Comparison of ENCODE assay signal across 10 mouse cellular contexts in the genomic region with DNA sequence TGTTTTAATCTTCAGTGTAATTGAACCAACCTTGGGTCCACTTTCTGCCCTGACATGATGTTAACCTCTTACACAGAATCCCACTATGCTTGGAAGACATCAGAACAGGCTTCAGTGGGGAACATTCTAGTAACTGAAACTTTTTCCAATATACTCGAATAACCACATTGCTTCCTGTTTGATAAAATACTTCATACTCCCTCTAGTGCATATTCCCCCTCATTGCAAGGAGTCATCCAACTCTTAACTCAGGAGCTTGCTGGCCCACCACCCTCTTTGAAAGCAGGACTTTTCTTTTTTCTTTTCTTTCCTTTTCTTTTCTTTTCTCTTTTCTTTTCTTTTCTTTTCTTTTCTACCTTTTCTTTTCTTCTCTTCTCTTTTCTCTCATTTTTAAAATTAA.
DNase-seq lines count a peak whose midpoint lies in the region.
"Had no signal": no experiment of that assay in that cellular context is flagged by ENCODE, and none has a peak within 500 bp of the region (broad histone marks: within the 10 kb centered on the region; RNA-seq: fewer than 3 reads in every experiment).

No protein-coding gene starts in this region.

- H3K27ac ChIP-seq in heart, embryonic 10.5 days = no peak overlapping the region
- H3K27ac ChIP-seq: hindbrain, embryonic 12.5 days; midbrain, embryonic 15.5 days had no signal

- 35% methylated on average over 1 of the region's 1 CpGs for WGBS in heart, embryonic 10.5 days

- H3K36me3 ChIP-seq in heart, embryonic 10.5 days = no peaks in the 10 kb centered on the region
- H3K36me3 ChIP-seq: hindbrain, embryonic 12.5 days; midbrain, embryonic 15.5 days had no signal

- H3K9me3 ChIP-seq in heart, embryonic 10.5 days = no peaks in the 10 kb centered on the region
- H3K9me3 ChIP-seq: hindbrain, embryonic 12.5 days; midbrain, embryonic 15.5 days had no signal

- H3K27me3 ChIP-seq in heart, embryonic 10.5 days (ENCODE audit: insufficient read depth, poor library complexity, severe bottlenecking) = no peaks in the 10 kb centered on the region
- H3K27me3 ChIP-seq: hindbrain, embryonic 12.5 days; midbrain, embryonic 15.5 days had no signal

- no peak overlapping the region for H3K4me3 ChIP-seq in heart, embryonic 10.5 days
- H3K4me3 ChIP-seq: hindbrain, embryonic 12.5 days; midbrain, embryonic 15.5 days had no signal

- H3K4me1 ChIP-seq in heart, embryonic 10.5 days = no peaks in the 10 kb centered on the region
- H3K4me1 ChIP-seq: hindbrain, embryonic 12.5 days; midbrain, embryonic 15.5 days had no signal

- peak; percentile 74 for DNase-seq in cerebellum, adult 9-10 months
- DNase-seq in cerebellum, adult 9-11 months = no peak
- peak; percentile 10 for DNase-seq in kidney, postnatal 10 days
- no peak for DNase-seq in kidney, adult 11 months
- DNase-seq in ES-CJ7 (ENCODE audit: low read depth, low spot score) = peak; percentile 38
- DNase-seq in fibroblast of lung, adult 2 months (ENCODE audit: low read depth) = peak; percentile 40
- DNase-seq in natural killer cell, adult 2 months (ENCODE audit: low spot score in 2 of 2) = no peak
- no peak for DNase-seq in heart, embryonic 10.5 days (ENCODE audit: low spot score)

Comparison
In these comparisons a context has a peak if more than half of its experiments do, and no peak if none do; other contexts are left out.
1. DNase-seq: peak in cerebellum, adult 9-10 months (single experiment), kidney, postnatal 10 days (single experiment), ES-CJ7 (single experiment) and fibroblast of lung, adult 2 months (single experiment); none in cerebellum, adult 9-11 months (single experiment), kidney, adult 11 months (single experiment), natural killer cell, adult 2 months (0 of 2) and heart, embryonic 10.5 days (single experiment).